Mouse (Mus musculus) heart, embryonic 12.5 days (tissue): ENCODE measurements around the gene Adam1b. TPM values are rescaled to one million over a fixed set of nuclear protein-coding genes. Genes with fewer than 3 reads are reported as not detected.

Experiments used
- ATAC-seq: fragments of 200-750 bp; cut with Nextera tagmentation; 2 replicates; pipeline ENCODE4 v1.8.0; 2017; ENCODE audit warnings: moderate TSS enrichment, moderate library complexity; ENCODE audit not compliant: insufficient number of reproducible peaks, low FRiP score
- H3K27ac ChIP-seq: fragments of 300-500 bp; sonication (generic); 2 replicates; pipeline ENCODE4 v1.5.1; 2016; ENCODE audit warnings: mild to moderate bottlenecking, moderate library complexity; ENCODE audit not compliant: poor library complexity, severe bottlenecking
- H3K27me3 ChIP-seq: fragments of 300-500 bp; sonication (generic); replicated peaks from 2 replicates; pipeline ENCODE4 v1.6.1; 2016; ENCODE audit warnings: mild to moderate bottlenecking, moderate library complexity
- H3K36me3 ChIP-seq: fragments of 300-500 bp; sonication (generic); 2 replicates; pipeline ENCODE4 v1.6.1; 2016; ENCODE audit warnings: mild to moderate bottlenecking, moderate library complexity
- H3K4me1 ChIP-seq: fragments of 300-500 bp; sonication (generic); replicated peaks from 2 replicates; pipeline ENCODE4 v1.6.1; 2016; ENCODE audit warnings: mild to moderate bottlenecking
- H3K4me2 ChIP-seq: fragments of 300-500 bp; sonication (generic); 2 replicates; pipeline ENCODE4 v1.6.1; 2016; ENCODE audit warnings: mild to moderate bottlenecking, moderate library complexity
- H3K4me3 ChIP-seq: fragments of 300-500 bp; sonication (generic); 2 replicates; pipeline ENCODE4 v1.5.1; 2016; ENCODE audit warnings: mild to moderate bottlenecking
- H3K9ac ChIP-seq: fragments of 300-500 bp; sonication (generic); 2 replicates; pipeline ENCODE4 v1.6.1; 2016; ENCODE audit warnings: mild to moderate bottlenecking, moderate library complexity
- H3K9me3 ChIP-seq: fragments of 300-500 bp; sonication (generic); replicated peaks from 2 replicates; pipeline ENCODE4 v1.6.1; 2016; ENCODE audit warnings: mild to moderate bottlenecking, moderate library complexity
- WGBS: fragments of 180-500 bp; shearing (Covaris S2); methylation state at CpG from one replicate; pipeline ENCODE4 v1.1.7; 2016; 5-methylcytosine and 5-hydroxymethylcytosine counted together
- polyA plus RNA-seq: library from polyadenylated mRNA; unstranded; fragments of >200 nt; fragmentation: Nextera tagmentation; extraction: Ambion mirVana; gene quantifications from 2 replicates; pipeline ENCODE4 v1.2.1, GENCODE M21; 2016

Adam1b gene
- 0.08 and 0.32 TPM in 2 replicates for polyA plus RNA-seq

DNA sequence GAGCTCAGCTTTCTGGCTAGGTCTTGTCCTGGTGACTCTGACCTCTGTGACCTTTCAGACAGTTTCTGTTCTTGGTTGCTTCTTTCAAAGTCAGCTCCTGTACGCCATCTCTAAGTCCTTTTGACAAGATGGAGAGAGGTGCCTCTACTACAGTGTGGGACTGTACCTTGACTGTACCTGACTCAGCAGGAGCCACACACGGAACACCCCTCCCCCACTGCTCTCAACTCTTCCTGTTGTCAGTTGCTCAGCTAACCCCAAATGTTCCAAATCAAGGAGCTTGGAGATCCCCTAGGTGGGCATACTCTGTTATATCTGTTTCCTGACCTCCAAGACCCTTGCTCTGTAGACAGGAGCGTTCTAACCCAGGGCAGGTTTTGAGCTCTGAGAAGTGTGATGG is at the start of gene Adam1b:
TSS of gene Adam1b (minus strand) at position 205 of the 400 bp plus-strand sequence.
- no peak within 1 kb of the TSS for H3K4me2 ChIP-seq
- 74% methylated on average over 3 of the region's 3 CpGs for WGBS

DNA sequence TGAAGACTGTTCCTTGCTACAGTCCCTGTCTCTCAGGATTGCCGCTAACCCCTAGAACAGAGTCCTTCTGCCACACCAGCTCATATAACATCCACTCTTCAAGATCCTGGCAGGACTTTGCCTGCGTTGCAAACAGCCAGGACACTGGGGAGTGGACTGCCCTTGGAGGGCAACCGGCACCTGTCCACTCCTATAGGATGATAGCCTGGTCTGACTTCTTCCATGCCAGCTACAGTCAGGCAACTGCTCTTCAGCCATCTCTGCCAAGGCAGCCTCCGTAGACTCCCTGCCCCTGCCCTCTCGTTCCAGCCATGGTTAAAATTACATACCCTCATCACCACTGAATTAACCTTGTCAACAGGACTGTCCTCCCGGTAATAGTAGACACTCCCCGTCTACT is 46.0 kb upstream of the Adam1b start:
- WGBS = 74% methylated on average over 7 of the region's 7 CpGs
- H3K36me3 ChIP-seq = no peaks in the 10 kb centered on the region
- H3K4me2 ChIP-seq = no peak overlapping the region
- peaks cover 11% of the 10 kb centered on the region for H3K4me1 ChIP-seq
- no peak overlapping the region for H3K4me3 ChIP-seq
- ATAC-seq = no peak
- no peaks in the 10 kb centered on the region for H3K27me3 ChIP-seq
- H3K27ac ChIP-seq = no peak overlapping the region
- no peak overlapping the region for H3K9ac ChIP-seq
- peaks cover 4% of the 10 kb centered on the region for H3K9me3 ChIP-seq

More for the DNA sequence above, at the start of gene Adam1b:
- Histone ChIP-seq H3K9ac (no peak within 1 kb of the TSS), H3K4me3 (no peak within 1 kb of the TSS), H3K9me3 (no peaks in the 10 kb centered on the region), H3K4me1 (peaks cover 3% of the 10 kb centered on the region; the same call in 1 of the 2 replicates), H3K27ac (no peak within 1 kb of the TSS), H3K27me3 (no peaks in the 10 kb centered on the region), H3K36me3 (no peaks in the 10 kb centered on the region)
- no peak for ATAC-seq

DNA sequence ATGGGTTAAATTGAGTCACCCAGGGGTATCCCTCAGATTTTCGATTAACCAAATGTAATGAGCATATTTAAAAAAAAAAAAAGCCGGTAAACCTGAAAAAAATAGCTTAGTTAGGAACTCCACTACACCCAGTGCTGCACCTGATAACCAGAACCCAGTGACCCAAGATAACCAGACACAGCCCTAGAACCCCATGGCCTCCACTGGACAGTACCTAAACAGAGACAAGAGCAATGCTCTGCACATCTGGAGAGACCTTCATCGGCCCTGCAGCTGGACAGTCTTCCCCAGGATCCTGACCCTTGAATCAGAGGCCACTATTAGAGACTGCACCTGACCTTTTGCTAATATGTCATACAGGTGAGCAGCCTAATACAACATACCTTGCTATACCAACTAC is 43.8 kb upstream of the Adam1b start:
- no peaks in the 10 kb centered on the region for H3K27me3 ChIP-seq
- no peaks in the 10 kb centered on the region for H3K36me3 ChIP-seq
- no peak overlapping the region for H3K4me3 ChIP-seq
- WGBS = 82% methylated on average over 3 of the region's 3 CpGs
- ATAC-seq = 0 out of 2 replicates have a peak, but pooled peaks have one; percentile 22
- H3K4me2 ChIP-seq = no peak overlapping the region
- peaks cover 19% of the 10 kb centered on the region for H3K4me1 ChIP-seq
- H3K9ac ChIP-seq = no peak overlapping the region
- H3K9me3 ChIP-seq = peaks cover 4% of the 10 kb centered on the region
- no peak overlapping the region for H3K27ac ChIP-seq

DNA sequence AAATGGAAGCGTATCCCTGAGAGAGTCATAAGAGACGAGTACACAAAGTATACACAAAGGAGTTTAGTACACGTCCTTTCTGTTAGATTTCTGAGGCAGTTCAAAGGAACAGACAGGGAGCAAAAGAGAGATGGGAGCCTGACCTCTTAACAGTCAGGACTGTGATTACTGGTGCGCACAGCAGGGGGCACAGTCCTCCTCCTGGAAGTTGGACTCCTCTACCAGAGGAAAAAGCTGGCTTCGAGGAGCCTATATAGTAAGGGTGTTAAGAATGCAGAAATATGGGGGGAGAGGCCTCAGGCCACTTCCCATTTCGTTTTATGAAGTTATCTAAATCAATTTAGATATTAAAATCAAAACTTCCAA is 43.3 kb upstream of the Adam1b start:
- Histone ChIP-seq H3K9me3 (peaks cover 4% of the 10 kb centered on the region), H3K4me3 (peak overlapping the region; percentile 100), H3K36me3 (no peaks in the 10 kb centered on the region), H3K4me1 (peaks cover 19% of the 10 kb centered on the region), H3K4me2 (peak overlapping the region; percentile 95), H3K27me3 (no peaks in the 10 kb centered on the region), H3K27ac (peak overlapping the region; percentile 91), H3K9ac (peak overlapping the region; percentile 99)
- ATAC-seq = 0 out of 2 replicates have a peak, but pooled peaks have one; percentile 37
- WGBS = 34% methylated on average over 6 of the region's 6 CpGs

DNA sequence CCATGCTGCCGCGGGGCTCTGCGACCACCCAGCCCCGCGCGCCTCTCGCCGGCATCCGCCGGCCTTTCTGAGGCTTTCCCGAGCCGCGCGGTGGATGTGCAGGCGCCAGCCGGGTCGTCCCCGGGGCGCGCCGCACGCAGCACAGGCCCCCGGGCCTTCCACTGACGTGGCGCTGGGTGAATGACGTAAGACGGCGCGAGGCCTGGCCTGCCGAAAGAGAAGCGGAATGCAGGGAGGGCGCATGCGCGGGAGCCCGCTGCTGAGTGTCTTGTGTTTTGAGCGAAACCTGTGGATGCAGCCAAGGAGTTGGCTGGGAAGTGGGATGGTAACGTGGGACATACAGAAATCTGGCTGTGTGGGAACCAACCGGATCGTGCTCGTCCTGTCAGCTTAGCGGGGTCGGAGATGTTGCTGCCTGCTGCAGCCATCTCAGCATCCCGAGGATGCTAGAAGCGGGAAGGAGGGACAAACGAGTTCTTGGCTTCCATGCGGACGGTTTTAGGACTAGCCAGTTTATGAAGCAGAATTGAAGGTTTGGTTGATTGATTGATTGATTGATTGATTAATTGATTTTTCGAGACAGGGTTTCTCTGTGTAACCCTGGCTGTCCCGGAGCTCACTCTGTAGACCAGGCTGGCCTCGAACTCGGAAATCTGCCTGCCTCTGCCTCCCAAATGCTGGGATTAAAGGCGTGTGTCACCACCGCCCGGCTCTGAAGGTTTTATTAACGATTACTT is 42.7 kb upstream of the Adam1b start, which contains the start of gene Mapkapk5:
TSS of gene Mapkapk5 (minus strand) at position 113 of the 737 bp plus-strand sequence.
- H3K36me3 ChIP-seq = no peaks in the 10 kb centered on the region
- peak within 1 kb of the TSS; percentile 100 for H3K4me3 ChIP-seq
- H3K27me3 ChIP-seq = no peaks in the 10 kb centered on the region
- peak within 1 kb of the TSS; percentile 99 for H3K9ac ChIP-seq
- H3K4me1 ChIP-seq = peaks cover 19% of the 10 kb centered on the region
- WGBS = 2% methylated on average over 55 of the region's 55 CpGs
- peaks cover 4% of the 10 kb centered on the region for H3K9me3 ChIP-seq
- peak; percentile 95 for ATAC-seq
- H3K27ac ChIP-seq = peak within 1 kb of the TSS; percentile 91
- H3K4me2 ChIP-seq = peak within 1 kb of the TSS; percentile 95

DNA sequence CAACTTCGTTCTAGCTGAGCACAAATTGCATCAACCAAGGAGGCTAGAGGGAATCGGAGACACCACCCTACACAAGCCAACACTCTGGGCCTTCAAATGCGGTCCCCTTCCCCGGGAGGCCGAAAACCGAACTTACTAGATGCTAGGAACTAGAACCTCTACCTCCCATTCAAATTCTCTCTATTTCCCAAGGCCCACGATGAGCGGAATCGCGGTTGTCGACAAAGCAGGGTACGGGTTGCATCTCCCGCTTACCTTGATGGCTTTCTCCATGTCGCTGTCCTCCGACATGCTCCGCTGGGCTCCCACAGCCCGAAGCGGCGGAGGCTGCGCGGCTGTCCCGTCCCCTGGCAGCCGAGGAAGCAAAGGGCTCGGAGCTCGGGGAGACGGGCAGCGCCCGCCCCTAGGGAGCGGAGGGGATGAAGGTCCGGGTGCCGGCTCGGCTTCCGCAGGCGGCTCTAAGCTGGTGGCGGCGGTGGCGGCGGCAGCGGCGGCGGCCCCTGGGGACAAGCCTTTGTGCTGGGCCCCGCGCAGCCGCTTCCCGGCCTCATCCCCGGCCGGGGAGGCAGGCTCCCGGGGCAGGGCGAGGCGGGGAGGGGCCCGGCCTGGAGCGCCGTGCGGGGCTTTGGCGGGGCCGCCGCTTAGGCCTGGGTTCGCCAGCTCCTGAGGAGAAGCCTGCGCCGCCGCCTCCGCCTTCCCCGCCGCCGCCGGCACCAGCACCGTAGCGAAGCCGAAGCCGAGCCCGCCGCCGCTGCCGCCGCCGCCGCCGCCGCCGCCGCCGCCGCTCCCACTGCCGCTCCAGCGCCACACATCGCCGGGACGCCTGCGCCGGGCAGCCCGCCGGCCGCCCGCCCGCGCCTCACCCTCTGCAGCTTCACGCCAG is 41.9 kb upstream of the Adam1b start, which contains the start of the genes Adam1a and Gm42878:
TSS of gene Adam1a (minus strand) at position 573 of the 883 bp plus-strand sequence.
TSS of gene Gm42878 (minus strand) at position 573 of the 883 bp plus-strand sequence.
- Histone ChIP-seq H3K4me3 (peak within 1 kb of the TSS; percentile 100), H3K4me2 (peak within 1 kb of the TSS; percentile 95), H3K9me3 (no peaks in the 10 kb centered on the region), H3K27me3 (no peaks in the 10 kb centered on the region), H3K36me3 (no peaks in the 10 kb centered on the region), H3K9ac (peak within 1 kb of the TSS; percentile 99), H3K4me1 (peaks cover 19% of the 10 kb centered on the region), H3K27ac (peak within 1 kb of the TSS; percentile 91)
- 5% methylated on average over 85 of the region's 97 CpGs for WGBS
- ATAC-seq = peak; percentile 73

DNA sequence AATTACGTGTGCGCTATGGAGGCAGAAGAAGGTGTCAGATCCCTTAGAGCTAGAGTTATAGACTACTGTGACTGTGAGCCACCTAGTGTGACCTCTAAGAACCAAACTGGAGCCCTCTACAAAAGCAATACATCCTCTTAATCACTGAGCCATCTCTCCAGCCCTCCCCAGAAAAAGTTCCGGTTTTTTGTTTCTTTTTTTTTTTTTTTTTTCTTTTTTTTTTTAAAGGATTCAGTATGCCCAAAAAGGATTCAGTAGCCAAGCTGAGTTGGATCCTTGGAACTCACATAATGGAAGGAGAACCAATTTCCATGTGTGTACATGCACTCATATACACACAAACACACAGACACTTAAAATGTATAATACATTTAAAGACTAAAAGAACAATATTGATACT is 40.1 kb upstream of the Adam1b start:
- peaks cover 19% of the 10 kb centered on the region for H3K4me1 ChIP-seq
- no peaks in the 10 kb centered on the region for H3K27me3 ChIP-seq
- ATAC-seq = no peak
- H3K9me3 ChIP-seq = no peaks in the 10 kb centered on the region
- H3K9ac ChIP-seq = no peak overlapping the region
- no peak overlapping the region for H3K27ac ChIP-seq
- H3K36me3 ChIP-seq = peaks cover 6% of the 10 kb centered on the region
- WGBS = 84% methylated on average over 3 of the region's 3 CpGs
- H3K4me2 ChIP-seq = no peak overlapping the region
- H3K4me3 ChIP-seq = no peak overlapping the region

DNA sequence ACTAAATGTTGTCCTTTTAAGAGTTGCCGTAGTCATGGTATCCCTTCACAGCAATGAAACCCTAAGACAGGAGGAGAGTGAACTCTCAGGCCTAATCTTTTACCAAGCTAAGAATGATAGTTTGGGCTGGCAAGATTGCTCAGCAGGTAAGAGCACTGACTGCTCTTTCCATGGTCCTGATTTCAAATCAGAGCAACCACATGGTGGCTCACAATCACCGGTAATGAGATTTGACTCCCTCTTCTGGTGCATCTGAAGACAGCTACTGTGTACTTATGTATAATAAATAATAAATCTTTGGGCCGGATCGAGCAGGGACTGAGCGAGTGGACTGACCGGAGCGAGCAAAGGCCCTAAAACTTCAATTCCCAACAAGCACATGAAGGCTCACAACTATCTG is 38.0 kb upstream of the Adam1b start:
- peaks cover 19% of the 10 kb centered on the region for H3K36me3 ChIP-seq
- no peak overlapping the region for H3K9ac ChIP-seq
- H3K27ac ChIP-seq = no peak overlapping the region
- H3K4me2 ChIP-seq = no peak overlapping the region
- H3K4me1 ChIP-seq = peaks cover 20% of the 10 kb centered on the region
- no peak for ATAC-seq
- no peak overlapping the region for H3K4me3 ChIP-seq
- H3K27me3 ChIP-seq = no peaks in the 10 kb centered on the region
- 90% methylated on average over 7 of the region's 7 CpGs for WGBS
- H3K9me3 ChIP-seq = no peaks in the 10 kb centered on the region

DNA sequence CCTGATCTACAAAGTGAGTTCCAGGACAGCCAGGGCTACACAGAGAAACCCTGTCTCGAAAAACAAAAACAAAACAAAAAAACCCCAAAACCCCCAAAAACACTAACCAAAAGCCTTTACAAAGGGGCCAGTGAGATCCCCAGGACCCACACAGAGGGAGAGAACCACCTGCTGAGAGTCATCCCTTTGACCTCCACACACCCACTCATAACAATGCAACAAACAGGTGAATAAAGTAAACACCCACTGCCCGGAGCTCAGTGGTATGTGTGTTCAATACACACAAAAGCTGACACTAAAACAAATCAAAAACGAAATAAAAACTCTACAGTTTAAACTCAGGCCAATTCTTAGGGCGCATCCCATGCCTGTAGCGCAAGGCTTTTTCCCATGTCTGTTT is 36.8 kb upstream of the Adam1b start:
- H3K9ac ChIP-seq = no peak overlapping the region
- no peak for ATAC-seq
- H3K9me3 ChIP-seq = no peaks in the 10 kb centered on the region
- WGBS = 91% methylated on average over 5 of the region's 5 CpGs
- H3K4me2 ChIP-seq = no peak overlapping the region
- H3K27ac ChIP-seq = no peak overlapping the region
- peaks cover 30% of the 10 kb centered on the region for H3K36me3 ChIP-seq
- H3K27me3 ChIP-seq = no peaks in the 10 kb centered on the region
- no peak overlapping the region for H3K4me3 ChIP-seq
- peaks cover 20% of the 10 kb centered on the region for H3K4me1 ChIP-seq

DNA sequence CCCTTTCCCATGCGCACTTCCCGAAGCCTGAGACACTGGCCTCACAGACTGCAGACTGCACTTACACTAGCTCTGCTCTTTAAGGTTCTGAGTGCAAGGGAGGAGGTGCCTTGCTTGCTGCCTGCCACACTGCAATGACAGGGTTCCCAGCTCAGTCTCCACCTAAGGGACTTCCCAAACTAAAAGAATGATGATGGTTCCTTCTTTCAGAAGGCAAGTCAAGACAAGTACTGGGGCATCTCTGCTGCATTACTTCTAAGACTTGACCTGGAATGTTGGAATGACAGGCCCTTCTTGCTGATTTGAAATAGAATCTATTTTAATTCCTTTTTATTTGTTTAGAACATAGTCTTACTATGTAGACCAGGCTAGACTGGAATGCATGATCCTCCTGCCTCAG is 34.4 kb upstream of the Adam1b start:
- Histone ChIP-seq H3K27me3 (no peaks in the 10 kb centered on the region), H3K27ac (peak overlapping the region; percentile 53), H3K9me3 (no peaks in the 10 kb centered on the region), H3K9ac (no peak overlapping the region), H3K4me2 (no peak overlapping the region), H3K36me3 (peaks cover 53% of the 10 kb centered on the region), H3K4me1 (peaks cover 5% of the 10 kb centered on the region), H3K4me3 (no peak overlapping the region)
- no peak for ATAC-seq
- WGBS = 74% methylated on average over 2 of the region's 2 CpGs
